Mouse (Mus musculus): ENCODE data around the gene Kcnk15. TPM values are rescaled to one million over a fixed set of nuclear protein-coding genes. Genes with fewer than 3 reads are reported as not detected.

Kcnk15 gene
- total RNA-seq, 1 experiment from 2014 or later, result not detected

DNA sequence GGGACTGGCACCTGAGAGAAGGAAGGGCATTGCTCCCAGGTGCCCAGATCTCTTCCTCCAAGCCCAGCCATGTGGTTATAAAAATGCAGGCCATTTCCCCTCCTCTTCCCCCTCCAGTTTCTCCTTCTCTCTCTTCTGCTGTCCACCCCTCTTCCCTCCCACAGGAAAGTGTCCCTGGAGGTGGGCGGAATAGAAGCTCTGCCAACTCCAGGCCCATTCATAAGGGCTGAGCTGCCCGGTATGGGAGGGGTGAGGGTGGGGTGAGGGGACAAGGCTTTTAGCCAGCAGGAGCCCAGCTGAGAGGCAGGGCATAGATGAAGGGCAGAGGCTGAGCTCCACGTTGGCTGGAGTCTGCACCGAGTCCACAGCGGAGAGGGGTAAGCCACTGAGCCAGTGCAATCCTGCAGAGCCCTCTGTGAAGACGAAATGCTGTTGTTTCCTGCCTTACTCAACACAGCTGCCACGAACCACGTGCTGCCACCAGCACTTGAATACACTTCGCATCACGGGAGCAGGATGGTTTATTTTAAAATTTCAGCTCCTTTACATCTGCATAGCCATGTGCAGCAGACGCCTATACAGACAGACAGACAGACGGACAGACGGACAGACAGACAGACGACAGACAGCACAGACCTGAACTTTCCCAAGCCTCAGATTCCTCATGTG is 23.5 kb downstream of the Kcnk15 start:
- DNase-seq, result peak; percentile 39

DNA sequence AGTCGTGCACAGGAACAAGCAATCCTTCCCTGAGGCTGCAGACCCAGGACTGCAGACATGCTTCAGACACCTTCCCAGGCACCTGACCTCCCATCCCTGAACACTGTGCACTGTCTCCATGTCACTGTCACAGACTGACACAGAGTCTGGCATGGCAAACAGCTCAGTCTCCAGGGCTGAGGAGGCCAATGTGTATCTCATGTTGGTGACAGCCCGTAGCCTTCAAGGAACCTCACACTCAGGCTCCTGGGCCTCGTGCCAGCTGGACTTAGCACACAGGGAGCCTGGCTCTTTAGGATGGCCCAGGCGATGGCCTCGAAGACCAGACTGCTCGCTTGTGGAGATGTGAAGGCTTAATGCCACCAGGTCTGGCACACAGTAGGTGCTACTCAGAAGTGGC is 27.4 kb downstream of the Kcnk15 start:
- DNase-seq, result peak; percentile 90

DNA sequence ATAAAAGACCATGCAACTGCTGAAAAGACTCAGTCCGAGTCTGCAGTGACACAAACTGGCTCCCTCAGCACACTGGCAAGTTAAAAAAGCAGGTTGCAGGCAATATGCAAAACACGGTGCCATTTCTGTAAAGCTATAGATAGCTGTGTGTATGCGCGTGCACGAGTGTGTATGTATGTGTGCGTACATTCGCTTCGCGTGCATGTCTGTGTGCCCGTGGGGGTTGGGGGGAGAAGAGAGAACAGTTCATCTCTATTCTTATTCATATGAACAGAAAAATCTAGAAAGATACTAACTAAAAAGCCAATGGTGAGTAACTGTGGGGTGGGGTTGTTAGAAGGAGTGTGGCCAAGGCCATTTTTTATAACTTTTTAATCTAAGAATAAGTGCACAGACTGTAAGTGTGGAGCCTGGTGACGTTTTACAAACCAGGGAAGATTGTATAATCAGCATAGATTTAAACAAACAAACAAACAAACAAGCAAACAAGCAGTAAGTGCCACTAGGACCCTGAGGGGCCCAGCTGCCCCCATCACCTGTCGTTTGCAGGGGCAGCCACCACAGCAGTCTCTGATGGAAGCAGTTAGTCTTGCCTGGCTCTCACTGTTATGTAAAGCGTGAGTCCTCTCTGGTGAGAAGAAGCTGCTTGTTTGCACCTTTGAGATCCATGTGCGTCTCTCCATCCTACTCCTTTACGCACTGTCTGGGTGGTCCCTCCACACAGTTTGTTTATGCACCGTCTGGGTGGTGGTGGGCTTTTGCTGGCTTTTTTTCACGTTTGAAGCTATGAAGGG is 29.6 kb downstream of the Kcnk15 start:
- no peak for DNase-seq

DNA sequence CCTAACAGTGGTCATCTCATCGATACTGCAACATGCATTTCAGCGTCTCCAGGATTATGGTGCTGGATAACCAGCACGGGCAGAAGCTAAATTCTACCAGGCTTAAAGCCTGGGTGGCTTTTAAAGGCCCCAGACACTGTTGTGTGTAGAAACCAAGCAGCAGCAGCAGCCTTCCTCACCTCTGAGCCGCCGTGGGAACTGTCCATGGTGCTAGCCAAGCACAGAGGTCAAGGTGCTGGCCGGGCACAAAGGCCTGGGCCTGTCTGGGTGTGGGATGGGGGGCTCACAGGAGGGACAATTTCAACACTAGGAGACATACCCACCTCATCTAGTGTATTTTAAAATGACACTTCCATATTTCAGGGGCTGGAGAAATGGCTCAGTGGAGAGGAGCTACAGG is 36.0 kb downstream of the Kcnk15 start:
- DNase-seq, result peak; percentile 40

DNA sequence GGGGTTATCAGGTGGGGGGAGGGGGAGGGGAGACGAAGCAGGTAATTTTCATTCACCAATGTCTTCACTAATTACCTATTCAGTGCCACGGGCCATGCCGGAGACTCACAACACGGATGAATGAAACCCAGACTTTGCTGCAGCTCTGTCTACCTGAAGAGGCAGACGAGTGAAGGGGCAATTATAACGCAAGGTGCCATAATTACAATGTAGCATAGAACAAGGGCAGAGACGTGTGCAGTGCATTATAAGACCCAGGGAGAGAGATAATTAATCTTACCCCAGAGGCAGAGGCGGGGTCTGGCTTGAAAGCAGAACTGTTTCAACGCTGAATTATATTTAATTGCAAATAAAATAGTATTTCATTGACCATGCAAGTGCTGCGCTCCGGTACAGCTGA is 37.1 kb downstream of the Kcnk15 start:
- no peak for DNase-seq

DNA sequence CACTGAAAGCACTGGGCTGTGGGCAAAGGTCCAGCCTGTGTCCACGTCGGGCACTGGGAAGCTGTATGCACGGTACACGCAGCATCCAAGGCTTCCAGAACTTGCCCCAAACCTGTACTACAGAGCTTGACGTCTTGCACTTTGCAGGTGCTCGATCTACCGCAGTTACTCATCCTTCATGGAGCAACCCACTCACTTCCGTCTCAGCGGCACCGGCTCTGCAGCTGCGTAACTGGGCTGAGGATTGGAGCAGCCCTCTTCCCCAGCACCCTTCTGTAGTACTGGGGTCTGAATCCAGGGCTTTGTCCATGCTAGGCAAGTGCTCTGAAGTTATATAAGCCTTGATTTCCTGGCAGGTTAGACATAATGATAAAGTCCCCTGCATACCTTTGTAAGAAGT is 37.8 kb downstream of the Kcnk15 start:
- no peak for DNase-seq

DNA sequence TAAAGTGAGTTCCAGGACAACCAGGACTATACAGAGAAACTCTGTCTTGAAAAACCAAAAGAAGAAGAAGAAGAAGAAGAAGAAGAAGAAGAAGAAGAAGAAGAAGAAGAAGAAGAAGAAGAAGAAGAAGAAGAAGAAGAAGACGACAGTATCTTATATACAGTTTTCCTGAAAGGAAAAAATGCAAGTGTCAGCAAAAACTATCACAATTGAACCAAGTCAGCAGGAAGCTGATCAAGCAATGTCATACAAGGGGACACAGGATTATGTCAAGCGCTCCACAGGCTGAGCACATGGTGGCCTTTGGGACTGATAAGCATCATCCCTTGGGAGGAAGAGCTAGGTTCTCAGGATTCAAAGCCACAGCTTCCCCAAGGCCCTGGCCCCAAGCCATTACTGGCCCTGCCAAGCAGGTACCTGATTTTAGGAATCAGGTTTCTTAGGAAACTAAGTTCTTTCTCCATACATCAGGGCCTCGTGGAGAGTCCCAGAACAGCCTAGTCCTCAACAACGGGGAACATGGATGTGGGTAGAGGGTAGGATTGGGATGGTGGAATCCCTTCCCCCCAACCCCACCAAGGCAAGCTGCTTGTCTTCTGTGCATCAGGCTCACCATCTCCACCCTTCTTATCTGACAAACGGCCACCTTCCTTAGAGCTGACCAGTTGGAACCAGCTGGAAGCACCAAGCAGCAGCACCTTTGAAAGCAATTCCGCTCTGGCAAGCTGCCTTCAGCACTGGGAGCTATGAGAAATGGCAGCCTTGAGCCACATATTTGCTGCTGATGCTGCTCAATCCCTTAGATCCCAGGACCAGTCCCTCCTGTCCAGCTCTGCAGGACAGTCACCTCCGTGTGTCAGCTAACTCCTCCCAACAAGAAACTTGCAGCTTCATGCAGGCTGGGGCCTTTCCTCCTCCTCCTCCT is 40.3 kb downstream of the Kcnk15 start:
- DNase-seq, result peak; percentile 74

DNA sequence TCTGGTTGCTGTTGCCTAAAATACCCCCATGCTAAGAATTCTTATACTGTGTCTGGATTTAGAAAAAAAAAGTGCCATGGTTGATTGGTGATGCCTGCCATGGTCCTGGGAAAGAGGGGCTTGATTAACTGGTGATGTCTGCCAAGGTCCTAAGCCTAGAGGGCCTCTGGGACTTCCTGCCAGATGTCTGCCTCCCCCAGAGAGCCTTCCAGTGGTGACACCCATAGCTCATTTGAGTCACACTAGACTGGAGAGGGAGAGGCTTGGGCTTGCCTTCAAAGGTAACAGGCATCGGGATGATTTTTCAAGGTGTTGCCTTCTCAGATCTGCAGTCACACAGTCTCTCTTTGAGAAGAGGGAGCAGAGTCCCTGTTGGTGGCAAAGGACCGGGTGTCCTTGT is 41.7 kb downstream of the Kcnk15 start:
- peak; percentile 43 for DNase-seq

DNA sequence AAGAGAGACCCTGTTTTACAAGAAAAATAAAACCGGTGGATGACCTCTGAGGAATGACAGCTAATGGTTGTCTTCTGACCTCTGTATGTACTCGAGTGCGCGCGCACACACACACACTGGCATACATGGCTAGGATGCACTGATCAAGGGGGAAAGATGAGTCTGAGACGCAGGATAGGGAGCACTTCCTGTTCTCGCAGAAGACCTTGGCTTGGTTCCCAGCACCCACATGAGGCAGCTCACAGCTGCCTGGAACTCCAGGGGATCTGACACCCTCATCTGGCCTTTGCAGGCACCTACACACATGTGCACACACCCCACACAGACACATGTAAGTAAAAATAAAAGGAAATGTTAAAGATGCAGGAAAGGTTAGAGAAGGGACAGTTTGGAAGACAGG is 43.6 kb downstream of the Kcnk15 start:
- no peak for DNase-seq

DNA sequence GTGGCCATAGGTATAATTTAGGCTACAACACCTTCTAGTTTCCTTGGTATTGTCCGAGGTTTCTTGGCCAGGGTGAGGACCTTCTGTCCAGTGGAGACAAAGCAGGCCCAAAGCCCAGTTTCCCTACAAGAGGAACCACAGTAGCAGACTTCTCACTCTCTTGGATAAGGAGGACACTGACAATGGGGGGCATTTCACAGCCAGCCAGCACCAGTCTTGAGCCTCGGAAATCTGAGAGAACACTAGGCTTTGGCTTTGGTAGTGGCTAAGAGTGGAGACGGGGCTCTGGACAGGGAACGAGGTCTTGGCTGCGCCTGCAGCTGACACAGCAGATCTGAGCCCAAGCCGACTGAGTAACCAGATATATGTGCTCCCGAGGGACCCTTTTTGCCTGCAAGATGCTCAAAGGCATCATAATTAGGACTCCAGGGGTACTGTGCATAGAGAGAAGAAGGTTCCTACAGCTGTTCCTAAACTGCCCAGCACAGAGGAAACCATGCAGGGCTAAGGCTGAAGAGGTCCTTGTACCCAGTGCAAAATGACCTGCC is 44.6 kb downstream of the Kcnk15 start:
- no peak for DNase-seq

DNA sequence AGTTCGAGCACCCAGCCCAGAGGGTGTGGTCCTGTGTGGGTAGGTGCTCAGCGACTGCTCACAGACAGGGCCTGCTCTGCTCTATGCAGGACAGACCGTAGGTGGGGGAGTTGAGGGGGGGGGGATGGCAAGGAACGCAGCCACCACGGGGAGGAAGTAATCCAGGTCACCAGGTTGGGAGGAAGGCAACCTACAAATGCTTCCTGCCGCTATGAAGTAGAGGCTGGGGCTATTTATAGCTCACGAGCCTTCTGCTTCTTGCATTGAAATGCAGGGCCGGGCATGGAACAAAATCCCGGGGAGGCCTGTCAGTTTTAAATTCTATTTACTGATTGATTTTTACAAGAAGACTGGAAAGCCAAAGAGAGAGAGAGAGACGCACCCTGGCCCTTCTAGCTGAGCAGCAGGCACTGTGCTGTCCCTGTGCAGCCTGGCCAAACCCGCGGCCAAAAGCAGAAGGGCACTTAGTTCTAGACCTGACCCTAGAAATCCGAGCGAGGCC is 46.5 kb downstream of the Kcnk15 start:
- DNase-seq, result no peak

DNA sequence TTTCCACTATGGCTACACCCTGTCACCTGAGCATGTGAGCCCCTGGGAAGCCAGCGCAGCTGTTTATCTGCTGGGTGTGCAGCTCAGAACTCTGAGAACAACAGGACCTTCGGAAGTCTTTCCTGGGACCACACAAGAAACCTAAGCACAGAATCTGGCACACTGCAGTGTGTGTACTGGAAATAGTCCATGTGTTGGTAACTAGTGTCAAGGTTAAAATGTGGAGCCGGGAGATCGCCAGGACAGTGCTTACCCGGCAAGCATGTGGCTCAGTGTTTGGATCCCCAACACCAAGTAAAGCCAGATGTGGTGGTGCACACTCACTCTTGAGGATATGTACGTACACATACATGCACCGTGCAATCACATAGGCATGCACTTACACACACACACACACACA is 47.6 kb downstream of the Kcnk15 start:
- peak; percentile 40 for DNase-seq

DNA sequence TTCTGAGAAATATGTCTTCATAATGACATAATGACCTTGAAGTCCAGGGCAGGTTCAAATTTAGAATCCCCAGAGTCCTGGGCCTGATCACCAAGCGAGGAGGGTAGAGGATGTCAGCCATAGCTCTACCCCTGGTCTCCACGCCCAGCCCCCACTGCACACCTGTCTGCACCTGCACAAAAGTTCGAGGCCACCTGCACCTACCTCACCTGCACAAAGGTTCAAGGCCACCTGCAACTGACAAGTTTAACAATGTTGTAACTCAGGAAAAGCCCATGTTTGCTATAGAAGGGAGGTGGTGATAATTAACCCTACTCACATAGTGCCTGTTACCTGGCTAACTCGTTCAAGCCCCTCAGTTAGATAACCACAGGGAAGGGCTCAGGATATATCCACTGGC is 49.0 kb downstream of the Kcnk15 start:
- no peak for DNase-seq

DNA sequence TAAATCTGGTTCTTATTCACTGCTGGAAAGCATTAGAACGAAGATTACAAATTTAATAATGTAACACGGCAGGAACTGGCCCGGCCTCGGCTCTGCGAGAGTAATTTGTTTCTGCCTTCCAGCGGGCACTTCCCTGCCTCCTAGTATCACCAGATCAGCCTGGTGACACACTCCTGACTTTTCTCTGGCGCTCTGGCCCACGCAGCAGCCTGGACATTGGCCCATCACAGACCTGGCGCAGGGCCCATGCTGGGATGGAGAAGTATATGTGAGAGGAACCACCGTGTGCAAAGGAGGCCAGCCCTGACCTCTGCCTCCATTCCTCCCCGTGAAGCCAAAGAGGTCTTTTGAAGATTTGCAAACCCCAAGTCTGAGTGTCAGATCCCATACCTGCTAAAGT is 50.0 kb downstream of the Kcnk15 start:
- peak; percentile 91 for DNase-seq

DNA sequence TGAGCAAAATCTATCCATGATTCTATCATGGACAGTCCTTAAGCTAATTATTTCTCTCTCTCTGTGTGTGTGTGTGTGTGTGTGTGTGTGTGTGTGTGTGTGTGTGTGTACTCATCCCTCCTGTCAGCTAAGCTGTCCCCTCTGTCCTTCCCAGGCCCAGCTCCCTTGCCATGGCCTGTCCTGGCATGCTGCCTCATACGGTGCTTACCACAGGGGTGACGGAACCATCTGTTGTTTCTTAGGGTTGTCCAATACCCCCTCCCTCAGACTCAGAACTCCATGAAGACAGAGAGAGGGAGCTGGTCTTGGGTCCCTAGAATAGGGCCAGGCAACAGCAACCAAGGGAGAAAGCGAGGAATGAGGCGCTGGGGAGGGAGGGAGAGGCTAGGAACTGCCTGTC is 50.9 kb downstream of the Kcnk15 start:
- peak; percentile 72 for DNase-seq

DNA sequence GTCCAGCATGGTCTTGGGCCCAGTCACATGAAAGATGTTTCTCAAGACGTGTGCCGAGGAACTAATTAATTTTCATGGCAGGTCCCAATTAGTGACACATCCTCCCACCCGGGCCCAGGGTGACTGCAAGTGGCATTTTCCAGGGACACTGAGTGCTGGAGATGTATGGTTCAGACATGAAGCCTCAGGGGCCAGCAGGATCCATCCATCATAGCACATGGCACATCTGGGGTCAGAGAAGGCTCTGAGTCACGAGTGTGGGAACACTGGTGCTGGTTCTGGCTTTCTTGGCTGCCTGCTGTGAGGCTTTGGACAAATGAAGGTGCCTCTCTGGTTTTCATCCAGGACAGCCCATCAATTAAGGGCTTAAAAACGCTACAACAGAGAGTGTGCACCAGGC is 53.7 kb downstream of the Kcnk15 start:
- DNase-seq, result peak; percentile 56

Other genes with a start within 250 kb of the Kcnk15 start
- 390 and 468 TPM in 2 replicates for gene Serinc3, start 208.5 kb upstream of the Kcnk15 start, total RNA-seq (2021)
- gene Pkig, start 195.3 kb upstream of the Kcnk15 start, total RNA-seq (2021), result 44.2 and 46.9 TPM in 2 replicates
- 3.1 and 3.9 TPM in 2 replicates for gene Ada, start 103.4 kb upstream of the Kcnk15 start, total RNA-seq (2021)
- 0.26 TPM in 1 of 2 replicates, not detected in the other for gene Ccn5, start 32.8 kb upstream of the Kcnk15 start, total RNA-seq (2021)
- gene Rims4, start 65.0 kb downstream of the Kcnk15 start, total RNA-seq (2021), result 72.1 and 92.7 TPM in 2 replicates
- gene Ywhab, start 141.3 kb downstream of the Kcnk15 start, total RNA-seq (2021), result 244 and 254 TPM in 2 replicates
- 1.0 and 2.9 TPM in 2 replicates for gene Pabpc1l, start 171.8 kb downstream of the Kcnk15 start, total RNA-seq (2021)
- gene Stk4, start 216.7 kb downstream of the Kcnk15 start, total RNA-seq (2021), result 28.6 and 36.1 TPM in 2 replicates
- gene Tomm34, start 217.5 kb downstream of the Kcnk15 start, total RNA-seq (2021), result 28.9 and 32.2 TPM in 2 replicates